Mouse (Mus musculus) hematopoietic stem cell, adult 5-6 weeks (primary cell): ENCODE results near the gene Coq2. TPM values are rescaled to one million over a fixed set of nuclear protein-coding genes. Genes with fewer than 3 reads are reported as not detected.

Source experiments
- total RNA-seq: library from RNA; stranded (forward); fragments of 172-1452, 232-1000 nt; gene quantifications from 2 replicates; pipeline ENCODE4 v1.2.3, GENCODE M21; 2017

The Coq2 gene
- total RNA-seq, 1 experiment from 2014 or later, result 46.2 TPM

Other genes with a start within 250 kb of the Coq2 start
- gene Lin54, start 174.5 kb downstream of the Coq2 start, total RNA-seq, result 27.6 and 37.5 TPM in 2 replicates
- 117 and 166 TPM in 2 replicates for gene Cops4, start 156.8 kb downstream of the Coq2 start, total RNA-seq
- gene Plac8, start 102.9 kb downstream of the Coq2 start, total RNA-seq, result 739 and 944 TPM in 2 replicates
- gene Hpse, start 44.6 kb upstream of the Coq2 start, total RNA-seq, result 7.1 and 7.9 TPM in 2 replicates
- gene Helq, start 123.5 kb upstream of the Coq2 start, total RNA-seq, result 20.6 and 29.9 TPM in 2 replicates
- gene Mrps18c, start 123.5 kb upstream of the Coq2 start, total RNA-seq, result 78.1 and 114 TPM in 2 replicates
- gene Abraxas1, start 145.8 kb upstream of the Coq2 start, total RNA-seq, result 51.8 and 54.5 TPM in 2 replicates
- 0.81 and 0.94 TPM in 2 replicates for gene Gpat3, start 170.6 kb upstream of the Coq2 start, total RNA-seq